Mouse (Mus musculus) forebrain, embryonic 12.5 days (tissue): ENCODE measurements around the gene Trio. TPM values are rescaled to one million over a fixed set of nuclear protein-coding genes. Genes with fewer than 3 reads are reported as not detected.

ENCODE experiments used
- ATAC-seq: fragments of 200-750 bp; cut with Nextera tagmentation; 2 replicates; pipeline ENCODE4 v1.8.0; 2017; ENCODE audit warnings: moderate TSS enrichment; ENCODE audit not compliant: low FRiP score
- H3K27ac ChIP-seq: fragments of 300-500 bp; sonication (generic); 2 replicates; pipeline ENCODE4 v1.5.1; 2016; ENCODE audit warnings: mild to moderate bottlenecking
- H3K27me3 ChIP-seq: fragments of 300-500 bp; sonication (generic); 2 replicates; pipeline ENCODE4 v1.6.1; 2016; ENCODE audit warnings: mild to moderate bottlenecking
- H3K36me3 ChIP-seq: fragments of 300-500 bp; sonication (generic); replicated peaks from 2 replicates; pipeline ENCODE4 v1.6.1; 2016; ENCODE audit warnings: mild to moderate bottlenecking
- H3K4me1 ChIP-seq: fragments of 300-500 bp; sonication (generic); 2 replicates; pipeline ENCODE4 v1.6.1; 2016
- H3K4me2 ChIP-seq: fragments of 300-500 bp; sonication (generic); 2 replicates; pipeline ENCODE4 v1.6.1; 2016; ENCODE audit warnings: mild to moderate bottlenecking, moderate library complexity
- H3K4me3 ChIP-seq: fragments of 300-500 bp; sonication (generic); replicated peaks from 2 replicates; pipeline ENCODE4 v1.5.1; 2016; ENCODE audit warnings: mild to moderate bottlenecking
- H3K9ac ChIP-seq: fragments of 300-500 bp; sonication (generic); 2 replicates; pipeline ENCODE4 v1.6.1; 2016; ENCODE audit warnings: mild to moderate bottlenecking
- H3K9me3 ChIP-seq: fragments of 300-500 bp; sonication (generic); 2 replicates; pipeline ENCODE4 v1.6.1; 2016
- WGBS: fragments of 180-500 bp; shearing (Covaris S2); methylation state at CpG from one replicate; pipeline ENCODE4 v1.1.7; 2016; 5-methylcytosine and 5-hydroxymethylcytosine counted together
- polyA plus RNA-seq: library from polyadenylated mRNA; unstranded; fragments of >200 nt; fragmentation: Nextera tagmentation; extraction: Ambion mirVana; gene quantifications from 2 replicates; pipeline ENCODE4 v1.2.1, GENCODE M21; 2016

Gene Trio
- polyA plus RNA-seq, 1 experiment from 2014 or later = 46.1 TPM

GRCm38 (mm10) chr15:28034636-28035035 lies 9.0 kb upstream of the Trio start:
- no peaks in the 10 kb centered on the region for H3K4me1 ChIP-seq

GRCm38 (mm10) chr15:28029371-28029770 lies 3.7 kb upstream of the Trio start:
- ATAC-seq = no peak

More at GRCm38 (mm10) chr15:28034636-28035035, 9.0 kb upstream of the Trio start:
- no peak overlapping the region for H3K4me2 ChIP-seq
- no peaks in the 10 kb centered on the region for H3K36me3 ChIP-seq
- no peak for ATAC-seq
- H3K27ac ChIP-seq = no peak overlapping the region
- 76% methylated on average over 10 of the region's 10 CpGs for WGBS
- no peak overlapping the region for H3K4me3 ChIP-seq
- no peak overlapping the region for H3K9ac ChIP-seq
- H3K27me3 ChIP-seq = 0 out of 2 replicates have a peak, but pooled peaks cover 5% of the 10 kb centered on the region
- H3K9me3 ChIP-seq = no peaks in the 10 kb centered on the region

GRCm38 (mm10) chr15:28028542-28028941 lies 2.9 kb upstream of the Trio start:
- Histone ChIP-seq H3K9me3 (no peaks in the 10 kb centered on the region), H3K36me3 (no peaks in the 10 kb centered on the region), H3K27me3 (0 out of 2 replicates have a peak, but pooled peaks cover 10% of the 10 kb centered on the region), H3K27ac (no peak overlapping the region), H3K9ac (no peak overlapping the region), H3K4me3 (no peak overlapping the region), H3K4me1 (peaks cover 10% of the 10 kb centered on the region), H3K4me2 (no peak overlapping the region)
- WGBS = 97% methylated on average over 6 of the region's 6 CpGs
- no peak for ATAC-seq

More at GRCm38 (mm10) chr15:28029371-28029770, 3.7 kb upstream of the Trio start:
- Histone ChIP-seq H3K27me3 (0 out of 2 replicates have a peak, but pooled peaks cover 10% of the 10 kb centered on the region), H3K4me1 (peaks cover 5% of the 10 kb centered on the region), H3K4me3 (no peak overlapping the region), H3K36me3 (no peaks in the 10 kb centered on the region), H3K9ac (no peak overlapping the region), H3K9me3 (no peaks in the 10 kb centered on the region), H3K27ac (no peak overlapping the region), H3K4me2 (no peak overlapping the region)
- 90% methylated on average over 7 of the region's 7 CpGs for WGBS

- Histone ChIP-seq H3K9me3 (no peaks in the 10 kb centered on the region), H3K36me3 (no peaks in the 10 kb centered on the region), H3K4me2 (peak overlapping the region; percentile 93), H3K4me3 (peak overlapping the region; percentile 96), H3K4me1 (peaks cover 34% of the 10 kb centered on the region), H3K27ac (peak overlapping the region; percentile 99), H3K27me3 (0 out of 2 replicates have a peak, but pooled peaks cover 5% of the 10 kb centered on the region), H3K9ac (peak overlapping the region; percentile 46)
- ATAC-seq = no peak
- WGBS = under 1% methylated on average over 18 of the region's 18 CpGs
These were observed 476 bp upstream of the Trio start for GRCm38 (mm10) chr15:28026167-28026481.

- H3K9ac ChIP-seq = peak overlapping the region; percentile 99
- H3K27me3 ChIP-seq = 0 out of 2 replicates have a peak, but pooled peaks cover 5% of the 10 kb centered on the region
- no peaks in the 10 kb centered on the region for H3K36me3 ChIP-seq
- WGBS = 0% methylated on average over 52 of the region's 54 CpGs
- peak; percentile 17 for ATAC-seq
- no peaks in the 10 kb centered on the region for H3K9me3 ChIP-seq
- peak overlapping the region; percentile 96 for H3K4me3 ChIP-seq
- H3K4me1 ChIP-seq = peaks cover 42% of the 10 kb centered on the region
- peak overlapping the region; percentile 93 for H3K4me2 ChIP-seq
- peak overlapping the region; percentile 99 for H3K27ac ChIP-seq
These were observed 696 bp downstream of the Trio start for GRCm38 (mm10) chr15:28024965-28025338.

GRCm38 (mm10) chr15:28024031-28024964 lies 1.4 kb downstream of the Trio start:
- peaks cover 45% of the 10 kb centered on the region for H3K4me1 ChIP-seq

GRCm38 (mm10) chr15:28021591-28022209 lies 3.9 kb downstream of the Trio start:
- H3K27ac ChIP-seq = no peak overlapping the region
- H3K4me3 ChIP-seq = 0 out of 2 replicates have a peak overlapping the region, but pooled peaks have one; percentile 10

More at GRCm38 (mm10) chr15:28024031-28024964, 1.4 kb downstream of the Trio start:
- Histone ChIP-seq H3K27ac (peak overlapping the region; percentile 99), H3K9ac (peak overlapping the region; percentile 99), H3K36me3 (no peaks in the 10 kb centered on the region), H3K4me2 (peak overlapping the region; percentile 93), H3K9me3 (no peaks in the 10 kb centered on the region), H3K27me3 (0 out of 2 replicates have a peak, but pooled peaks cover 5% of the 10 kb centered on the region), H3K4me3 (peak overlapping the region; percentile 96)
- WGBS = under 1% methylated on average over 81 of the region's 81 CpGs
- ATAC-seq = peak; percentile 40

GRCm38 (mm10) chr15:28019393-28020070 lies 6.1 kb downstream of the Trio start:
- WGBS = 83% methylated on average over 7 of the region's 7 CpGs
- ATAC-seq = no peak

More at GRCm38 (mm10) chr15:28021591-28022209, 3.9 kb downstream of the Trio start:
- H3K4me2 ChIP-seq = peak overlapping the region; percentile 35
- H3K27me3 ChIP-seq = no peaks in the 10 kb centered on the region
- 10% methylated on average over 15 of the region's 15 CpGs for WGBS
- H3K36me3 ChIP-seq = no peaks in the 10 kb centered on the region
- H3K9ac ChIP-seq = peak overlapping the region; percentile 38; the same call in 1 of the 2 replicates
- peaks cover 49% of the 10 kb centered on the region for H3K4me1 ChIP-seq
- ATAC-seq = no peak
- no peaks in the 10 kb centered on the region for H3K9me3 ChIP-seq

GRCm38 (mm10) chr15:28007516-28007915 lies 18.1 kb downstream of the Trio start:
- 79% methylated on average over 3 of the region's 3 CpGs for WGBS
- Histone ChIP-seq H3K27me3 (no peaks in the 10 kb centered on the region), H3K4me3 (no peak overlapping the region), H3K4me1 (peaks cover 42% of the 10 kb centered on the region), H3K27ac (no peak overlapping the region), H3K9me3 (no peaks in the 10 kb centered on the region), H3K4me2 (no peak overlapping the region), H3K36me3 (0 out of 2 replicates have a peak, but pooled peaks cover 3% of the 10 kb centered on the region), H3K9ac (no peak overlapping the region)
- ATAC-seq = no peak

More at GRCm38 (mm10) chr15:28019393-28020070, 6.1 kb downstream of the Trio start:
- Histone ChIP-seq H3K9ac (no peak overlapping the region), H3K4me2 (no peak overlapping the region), H3K27me3 (no peaks in the 10 kb centered on the region), H3K9me3 (no peaks in the 10 kb centered on the region), H3K36me3 (no peaks in the 10 kb centered on the region; the same call in 1 of the 2 replicates), H3K4me3 (no peak overlapping the region), H3K27ac (no peak overlapping the region), H3K4me1 (peaks cover 57% of the 10 kb centered on the region)

GRCm38 (mm10) chr15:28004192-28004767 lies 21.4 kb downstream of the Trio start:
- Histone ChIP-seq H3K27ac (no peak overlapping the region), H3K36me3 (no peaks in the 10 kb centered on the region), H3K9ac (no peak overlapping the region), H3K4me1 (peaks cover 64% of the 10 kb centered on the region), H3K27me3 (no peaks in the 10 kb centered on the region), H3K9me3 (no peaks in the 10 kb centered on the region), H3K4me2 (no peak overlapping the region), H3K4me3 (no peak overlapping the region)
- 47% methylated on average over 5 of the region's 5 CpGs for WGBS
- ATAC-seq = no peak

- Histone ChIP-seq H3K4me2 (no peak overlapping the region; the same call in 1 of the 2 replicates), H3K4me3 (no peak overlapping the region), H3K36me3 (no peaks in the 10 kb centered on the region), H3K9me3 (no peaks in the 10 kb centered on the region), H3K9ac (no peak overlapping the region), H3K27me3 (no peaks in the 10 kb centered on the region), H3K4me1 (peaks cover 71% of the 10 kb centered on the region), H3K27ac (0 out of 2 replicates have a peak overlapping the region, but pooled peaks have one; percentile 4)
- WGBS = 14% methylated on average over 3 of the region's 3 CpGs
- peak; percentile 52 for ATAC-seq
These were observed 23.1 kb downstream of the Trio start for GRCm38 (mm10) chr15:28002515-28002914.
